17 mouse cellular contexts compared by ENCODE assay signal in genomic region chr11:35866140-35866539, GRCm38 (mm10). TPM values are rescaled to one million over a fixed set of nuclear protein-coding genes. Genes with fewer than 3 reads are reported as not detected.
A peak's percentile ranks its signal among the peaks of the same experiment; 100 is the strongest.
DNase-seq lines count a peak whose midpoint lies in the region; ATAC-seq and TF ChIP-seq lines count a peak whose summit lies in the region.
"Had no signal": no experiment of that assay in that cellular context is flagged by ENCODE, and none has a peak within 500 bp of the region (broad histone marks: within the 10 kb centered on the region; RNA-seq: fewer than 3 reads in every experiment).

No protein-coding gene starts in this region.

- H3K9me3 ChIP-seq in heart, embryonic 15.5 days (replicated peaks) = no peaks in the 10 kb centered on the region
- H3K9me3 ChIP-seq in forebrain, embryonic 14.5 days (replicated peaks; ENCODE audit: control insufficient read depth, low read length) = no peaks in the 10 kb centered on the region
- H3K9me3 ChIP-seq in hindbrain, postnatal 0 days (ENCODE audit: low read length) = no peaks in the 10 kb centered on the region
- H3K9me3 ChIP-seq in neural tube, embryonic 12.5 days = no peaks in the 10 kb centered on the region
- H3K9me3 ChIP-seq: embryonic facial prominence, embryonic 15.5 days; liver, embryonic 15.5 days had no signal

- 31% methylated on average over 7 of the region's 7 CpGs for whole genome bisulfite sequencing in heart, embryonic 15.5 days
- WGBS in heart, adult 2 months = 38% methylated on average over 7 of the region's 7 CpGs
- 16% methylated on average over 7 of the region's 7 CpGs for WGBS in forebrain, embryonic 14.5 days
- 29% methylated on average over 7 of the region's 7 CpGs for WGBS in hindbrain, postnatal 0 days
- 44% methylated on average over 7 of the region's 7 CpGs for WGBS in neural tube, embryonic 12.5 days

- peaks cover 13% of the 10 kb centered on the region for H3K4me1 ChIP-seq in heart, embryonic 15.5 days (replicated peaks)
- H3K4me1 ChIP-seq in heart, adult 2 months (ENCODE audit: control insufficient read depth, insufficient read depth, low read length) = no peaks in the 10 kb centered on the region
- H3K4me1 ChIP-seq in forebrain, embryonic 14.5 days (ENCODE audit: control insufficient read depth, insufficient read depth, low read length) = peaks cover 27% of the 10 kb centered on the region
- H3K4me1 ChIP-seq in hindbrain, postnatal 0 days (ENCODE audit: insufficient read depth, low read length) = peaks cover 23% of the 10 kb centered on the region
- peaks cover 30% of the 10 kb centered on the region for H3K4me1 ChIP-seq in neural tube, embryonic 12.5 days
- H3K4me1 ChIP-seq: liver, embryonic 15.5 days had no signal

- ATAC-seq in heart, embryonic 15.5 days (replicated peaks; ENCODE audit: insufficient number of reproducible peaks, insufficient read depth, low FRiP score, low read depth) = peak; percentile 41; the same call in 1 of the 2 replicates
- no peak for ATAC-seq in forebrain, embryonic 14.5 days
- no peak for ATAC-seq in hindbrain, postnatal 0 days
- ATAC-seq in neural tube, embryonic 12.5 days (ENCODE audit: low FRiP score, low read depth) = no peak

- H3K9ac ChIP-seq in heart, embryonic 15.5 days = no peak overlapping the region
- no peak overlapping the region for H3K9ac ChIP-seq in heart, adult 2 months (ENCODE audit: low read depth, low read length)
- peak overlapping the region; percentile 13; the same call in 1 of the 2 replicates for H3K9ac ChIP-seq in forebrain, embryonic 14.5 days (ENCODE audit: low read length)
- no peak overlapping the region for H3K9ac ChIP-seq in hindbrain, postnatal 0 days (replicated peaks; ENCODE audit: low read length)
- H3K9ac ChIP-seq in neural tube, embryonic 12.5 days = no peak overlapping the region
- H3K9ac ChIP-seq: embryonic facial prominence, embryonic 15.5 days; liver, embryonic 15.5 days had no signal

- TF ChIP-seq EP300 in heart, adult 2 months (IDR thresholded peaks at IDR 0.05; ENCODE audit: insufficient read depth, low read depth, low read length) = no peak

- H3K4me3 ChIP-seq in heart, embryonic 15.5 days = no peak overlapping the region
- no peak overlapping the region for H3K4me3 ChIP-seq in heart, adult 2 months
- H3K4me3 ChIP-seq in forebrain, embryonic 14.5 days (ENCODE audit: low read depth, low read length) = no peak overlapping the region
- no peak overlapping the region for H3K4me3 ChIP-seq in hindbrain, postnatal 0 days (ENCODE audit: low read length)
- no peak overlapping the region for H3K4me3 ChIP-seq in neural tube, embryonic 12.5 days
- H3K4me3 ChIP-seq: embryonic facial prominence, embryonic 15.5 days; liver, embryonic 15.5 days had no signal

- TF ChIP-seq POLR2A in heart, adult 2 months (IDR thresholded peaks at IDR 0.05; ENCODE audit: insufficient read depth, low read depth, low read length) = no peak

- no peaks in the 10 kb centered on the region for H3K36me3 ChIP-seq in heart, embryonic 15.5 days
- no peaks in the 10 kb centered on the region for H3K36me3 ChIP-seq in heart, adult 2 months (ENCODE audit: control insufficient read depth, insufficient read depth, low read length)
- peaks cover 34% of the 10 kb centered on the region for H3K36me3 ChIP-seq in forebrain, embryonic 14.5 days (ENCODE audit: control insufficient read depth, insufficient read depth, low read length)
- H3K36me3 ChIP-seq in hindbrain, postnatal 0 days (ENCODE audit: insufficient read depth, low read length) = peaks cover 12% of the 10 kb centered on the region
- H3K36me3 ChIP-seq in neural tube, embryonic 12.5 days = peaks cover 18% of the 10 kb centered on the region
- H3K36me3 ChIP-seq: G1E; liver, embryonic 15.5 days had no signal

- no peak overlapping the region; the same call in 1 of the 2 replicates for H3K4me2 ChIP-seq in heart, embryonic 15.5 days
- H3K4me2 ChIP-seq in forebrain, embryonic 14.5 days (ENCODE audit: low read length) = no peak overlapping the region
- H3K4me2 ChIP-seq in hindbrain, postnatal 0 days (ENCODE audit: low read depth, low read length) = no peak overlapping the region
- H3K4me2 ChIP-seq in neural tube, embryonic 12.5 days (replicated peaks) = no peak overlapping the region
- H3K4me2 ChIP-seq: embryonic facial prominence, embryonic 15.5 days; liver, embryonic 15.5 days had no signal

- H3K27ac ChIP-seq in heart, embryonic 15.5 days = peak overlapping the region; percentile 48
- no peak overlapping the region for H3K27ac ChIP-seq in heart, adult 2 months
- peak overlapping the region; percentile 96 for H3K27ac ChIP-seq in forebrain, embryonic 14.5 days (ENCODE audit: low read depth, low read length)
- peak overlapping the region; percentile 78; the same call in 1 of the 2 replicates for H3K27ac ChIP-seq in hindbrain, postnatal 0 days
- H3K27ac ChIP-seq in neural tube, embryonic 12.5 days = peak overlapping the region; percentile 74
- H3K27ac ChIP-seq: embryonic facial prominence, embryonic 15.5 days; liver, embryonic 15.5 days; macrophage had no signal

- DNase-seq in heart, adult 2 months = no peak
- peak; percentile 50 for DNase-seq in forebrain, embryonic 14.5 days (ENCODE audit: low spot score)
- DNase-seq in hindbrain, postnatal 0 days (ENCODE audit: low spot score) = no peak
- no peak for DNase-seq in retina, postnatal 1 day
- DNase-seq in gastrocnemius, postnatal 25 days = no peak
- no peak for DNase-seq in c-Kit-positive CD71-positive TER-119-positive erythroid progenitor cells, embryonic 14.5 days (ENCODE audit: low spot score)
- DNase-seq: adrenal gland, postnatal 14 days; cerebellum, postnatal 36 days; kidney, adult 11 months; left cerebral cortex, postnatal 4 days; thymus, postnatal 4 days had no signal

- intact Hi-C loops in heart, adult 2 months (cut with DNase I) = no loop called here

- no peak for TF ChIP-seq CTCF in heart, adult 2 months (IDR thresholded peaks at IDR 0.05)
- no peak for TF ChIP-seq CTCF in hindbrain, postnatal 0 days (IDR thresholded peaks at IDR 0.05; ENCODE audit: low read depth)

- no peaks in the 10 kb centered on the region for H3K79me2 ChIP-seq in heart, adult 2 months (replicated peaks; ENCODE audit: control insufficient read depth, insufficient read depth, low read length)

- H3K27me3 ChIP-seq in heart, embryonic 15.5 days = no peaks in the 10 kb centered on the region
- H3K27me3 ChIP-seq in heart, adult 2 months (ENCODE audit: control insufficient read depth, insufficient read depth, low read length) = no peaks in the 10 kb centered on the region; the same call in 1 of the 2 replicates
- no peaks in the 10 kb centered on the region for H3K27me3 ChIP-seq in forebrain, embryonic 14.5 days (replicated peaks; ENCODE audit: control insufficient read depth, insufficient read depth, low read length)
- no peaks in the 10 kb centered on the region for H3K27me3 ChIP-seq in hindbrain, postnatal 0 days (ENCODE audit: insufficient read depth, low read length)
- no peaks in the 10 kb centered on the region; the same call in 1 of the 2 replicates for H3K27me3 ChIP-seq in neural tube, embryonic 12.5 days (replicated peaks)
- H3K27me3 ChIP-seq: embryonic facial prominence, embryonic 15.5 days; liver, embryonic 15.5 days had no signal

RNA-seq across cellular contexts. Expression of gene Rars, which starts 31.8 kb away (rescaled TPM):
- 53.4 and 60.2 TPM in 2 replicates for polyA plus RNA-seq in heart, embryonic 15.5 days (2015; fragmentation: Nextera tagmentation; extraction: Ambion mirVana)
- 10 to 100 TPM; 36.3 to 37.4 TPM for total RNA-seq in heart, adult 2 months (2021)
- 11.7 and 21.8 TPM in 2 replicates for polyA plus RNA-seq in heart, adult 2 months (2012; rRNA removed)
- polyA plus RNA-seq in forebrain, embryonic 14.5 days (2014; fragmentation: Nextera tagmentation; extraction: Ambion mirVana) = 83.2 and 86.7 TPM in 2 replicates
- 27.4 and 30.0 TPM in 2 replicates for total RNA-seq in hindbrain, postnatal 0 days (2014; rRNA removed)
- polyA plus RNA-seq in hindbrain, postnatal 0 days (2015; fragmentation: Nextera tagmentation; extraction: Ambion mirVana) = 56.6 and 58.7 TPM in 2 replicates
- polyA plus RNA-seq in neural tube, embryonic 12.5 days (2016; fragmentation: Nextera tagmentation; extraction: Ambion mirVana) = 78.8 and 91.6 TPM in 2 replicates
- 10 to 100 TPM; 42.9 to 47.6 TPM for total RNA-seq in gastrocnemius, postnatal 25 days (2021)
